Mouse (Mus musculus) midbrain, postnatal 0 days (tissue): ENCODE results near the gene Naa40. TPM values are rescaled to one million over a fixed set of nuclear protein-coding genes. Genes with fewer than 3 reads are reported as not detected.

Experiments used
- ATAC-seq: fragments of 200-750 bp; cut with Nextera tagmentation; 2 replicates; pipeline ENCODE4 v1.8.0; 2017; ENCODE audit warnings: moderate number of reproducible peaks, mild to moderate bottlenecking, moderate TSS enrichment, moderate library complexity; ENCODE audit not compliant: low FRiP score
- DNase-seq: peaks from one replicate; pipeline ENCODE4 v3.0.0-alpha.2; 2015; ENCODE audit warnings: low spot score
- H3K27ac ChIP-seq: fragments of 300-500 bp; sonication (generic); 2 replicates; pipeline ENCODE4 v1.5.1; 2014; ENCODE audit warnings: low read depth, mild to moderate bottlenecking, low read length, mixed read lengths
- H3K27me3 ChIP-seq: fragments of 300-500 bp; sonication (generic); 2 replicates; pipeline ENCODE4 v1.6.1; 2014; ENCODE audit warnings: low read length, control low read depth, mixed read lengths; ENCODE audit not compliant: insufficient read depth
- H3K36me3 ChIP-seq: fragments of 300-500 bp; sonication (generic); 2 replicates; pipeline ENCODE4 v1.6.1; 2014; ENCODE audit warnings: low read length, control low read depth, mixed read lengths; ENCODE audit not compliant: insufficient read depth
- H3K4me1 ChIP-seq: fragments of 300-500 bp; sonication (generic); 2 replicates; pipeline ENCODE4 v1.6.1; 2014; ENCODE audit warnings: mild to moderate bottlenecking, control low read depth, antibody characterized with exemption, low read length, mixed read lengths; ENCODE audit not compliant: insufficient read depth
- H3K4me2 ChIP-seq: fragments of 300-500 bp; sonication (generic); 2 replicates; pipeline ENCODE4 v1.6.1; 2014; ENCODE audit warnings: low read depth, mild to moderate bottlenecking, low read length, mixed read lengths; ENCODE audit not compliant: poor library complexity, severe bottlenecking
- H3K4me3 ChIP-seq: fragments of 300-500 bp; sonication (generic); 2 replicates; pipeline ENCODE4 v1.5.1; 2014; ENCODE audit warnings: low read depth, mild to moderate bottlenecking, low read length, moderate library complexity
- H3K9ac ChIP-seq: fragments of 300-500 bp; sonication (generic); replicated peaks from 2 replicates; pipeline ENCODE4 v1.6.1; 2014; ENCODE audit warnings: mild to moderate bottlenecking, low read length, moderate library complexity, mixed read lengths; ENCODE audit not compliant: poor library complexity, severe bottlenecking
- H3K9me3 ChIP-seq: fragments of 300-500 bp; sonication (generic); 2 replicates; pipeline ENCODE4 v1.6.1; 2016; ENCODE audit warnings: low read length, control low read depth
- CTCF ChIP-seq: IDR thresholded peaks from 2 replicates; pipeline ENCODE4 v1.5.1; 2016; ENCODE audit warnings: antibody characterized with exemption, mild to moderate bottlenecking
- WGBS: fragments of 180-500 bp; shearing (Covaris S2); extraction: QIAGEN DNeasy Blood & Tissue Kit; methylation state at CpG from one replicate; pipeline ENCODE4 v1.1.7; 2014; 5-methylcytosine and 5-hydroxymethylcytosine counted together
- polyA plus RNA-seq: library from polyadenylated mRNA; unstranded; fragments of >200 nt; fragmentation: Nextera tagmentation; extraction: Ambion mirVana; gene quantifications from 2 replicates; pipeline ENCODE4 v1.2.1, GENCODE M21; 2015
- total RNA-seq: library from RNA; depleted of rRNA; stranded (reverse); fragments of >200 nt; gene quantifications from 2 replicates; pipeline ENCODE4 v1.2.3, GENCODE M21; 2014; rRNA removed

Gene Naa40
- 58.3 and 62.5 TPM in 2 replicates for total RNA-seq
- polyA plus RNA-seq = 45.6 and 46.1 TPM in 2 replicates

- under 1% methylated on average over 66 of the region's 80 CpGs for WGBS
- no peak; the same call in 1 of the 2 replicates for TF ChIP-seq CTCF
These were observed at the start of gene Naa40 for GRCm38 (mm10) chr19:7240782-7241690. TSS of gene Naa40 (minus strand) at chr19:7241183.

GRCm38 (mm10) chr19:7289767-7290166, 48.8 kb upstream of the Naa40 start:
- H3K27me3 ChIP-seq = no peaks in the 10 kb centered on the region
- no peak overlapping the region for H3K4me3 ChIP-seq
- no peaks in the 10 kb centered on the region for H3K9me3 ChIP-seq
- H3K27ac ChIP-seq = no peak overlapping the region
- TF ChIP-seq CTCF = no peak
- H3K9ac ChIP-seq = no peak overlapping the region
- peaks cover 25% of the 10 kb centered on the region for H3K36me3 ChIP-seq
- no peak for DNase-seq
- H3K4me1 ChIP-seq = no peaks in the 10 kb centered on the region
- WGBS = 64% methylated on average over 2 of the region's 2 CpGs
- ATAC-seq = no peak
- H3K4me2 ChIP-seq = no peak overlapping the region

More at GRCm38 (mm10) chr19:7240782-7241690, at the start of gene Naa40:
- DNase-seq (peak; percentile 97), ATAC-seq (peak; percentile 96)
- Histone ChIP-seq H3K27ac (peak within 1 kb of the TSS; percentile 77), H3K27me3 (no peaks in the 10 kb centered on the region), H3K36me3 (no peaks in the 10 kb centered on the region), H3K9me3 (no peaks in the 10 kb centered on the region), H3K4me1 (0 out of 2 replicates have a peak, but pooled peaks cover 6% of the 10 kb centered on the region), H3K9ac (peak within 1 kb of the TSS; percentile 80), H3K4me3 (peak within 1 kb of the TSS; percentile 64), H3K4me2 (peak within 1 kb of the TSS; percentile 96)

GRCm38 (mm10) chr19:7288288-7288687, 47.3 kb upstream of the Naa40 start:
- peaks cover 38% of the 10 kb centered on the region for H3K36me3 ChIP-seq
- H3K27ac ChIP-seq = no peak overlapping the region
- 85% methylated on average over 3 of the region's 3 CpGs for WGBS
- ATAC-seq (no peak), DNase-seq (no peak)
- H3K9ac ChIP-seq = no peak overlapping the region
- H3K4me3 ChIP-seq = no peak overlapping the region
- no peak overlapping the region for H3K4me2 ChIP-seq
- no peaks in the 10 kb centered on the region for H3K9me3 ChIP-seq
- no peaks in the 10 kb centered on the region for H3K4me1 ChIP-seq
- H3K27me3 ChIP-seq = no peaks in the 10 kb centered on the region
- no peak for TF ChIP-seq CTCF

- DNase-seq (no peak), ATAC-seq (no peak)
- WGBS = 92% methylated on average over 12 of the region's 12 CpGs
- H3K4me1 ChIP-seq = no peaks in the 10 kb centered on the region
- H3K9me3 ChIP-seq = no peaks in the 10 kb centered on the region
- H3K27me3 ChIP-seq = no peaks in the 10 kb centered on the region
- no peak overlapping the region for H3K4me3 ChIP-seq
- H3K27ac ChIP-seq = no peak overlapping the region
- no peak overlapping the region for H3K4me2 ChIP-seq
- H3K36me3 ChIP-seq = peaks cover 53% of the 10 kb centered on the region
- TF ChIP-seq CTCF = no peak
- H3K9ac ChIP-seq = no peak overlapping the region
These were observed 45.8 kb upstream of the Naa40 start for GRCm38 (mm10) chr19:7286563-7287315.

GRCm38 (mm10) chr19:7280557-7281330, 39.8 kb upstream of the Naa40 start:
- Histone ChIP-seq H3K4me1 (no peaks in the 10 kb centered on the region), H3K36me3 (peaks cover 63% of the 10 kb centered on the region), H3K4me2 (no peak overlapping the region), H3K9ac (no peak overlapping the region), H3K4me3 (no peak overlapping the region), H3K9me3 (no peaks in the 10 kb centered on the region), H3K27ac (no peak overlapping the region), H3K27me3 (no peaks in the 10 kb centered on the region)
- TF ChIP-seq CTCF = no peak
- DNase-seq (no peak), ATAC-seq (no peak)
- 87% methylated on average over 18 of the region's 18 CpGs for WGBS
